Mouse (Mus musculus) lung, embryonic 16.5 days (tissue): ENCODE measurements around the gene Anks1. TPM values are rescaled to one million over a fixed set of nuclear protein-coding genes. Genes with fewer than 3 reads are reported as not detected.

ENCODE experiments used
- ATAC-seq: fragments of 200-750 bp; cut with Nextera tagmentation; 2 replicates; pipeline ENCODE4 v1.8.0; 2017; ENCODE audit warnings: low read depth, mild to moderate bottlenecking, moderate library complexity
- H3K27ac ChIP-seq: fragments of 300-500 bp; sonication (generic); 2 replicates; pipeline ENCODE4 v1.5.1; 2014; ENCODE audit warnings: mild to moderate bottlenecking, control low read depth, low read length
- H3K27me3 ChIP-seq: fragments of 300-500 bp; sonication (generic); 2 replicates; pipeline ENCODE4 v1.6.1; 2014; ENCODE audit warnings: low read depth, low read length, mixed read lengths; ENCODE audit not compliant: control insufficient read depth, insufficient read depth
- H3K36me3 ChIP-seq: fragments of 300-500 bp; sonication (generic); 2 replicates; pipeline ENCODE4 v1.6.1; 2014; ENCODE audit warnings: low read length; ENCODE audit not compliant: control insufficient read depth, insufficient read depth
- H3K4me1 ChIP-seq: fragments of 300-500 bp; sonication (generic); replicated peaks from 2 replicates; pipeline ENCODE4 v1.6.1; 2014; ENCODE audit warnings: low read length, mixed read lengths; ENCODE audit not compliant: control insufficient read depth, insufficient read depth
- H3K4me2 ChIP-seq: fragments of 300-500 bp; sonication (generic); 2 replicates; pipeline ENCODE4 v1.6.1; 2014; ENCODE audit warnings: low read depth, low read length, control low read depth
- H3K4me3 ChIP-seq: fragments of 300-500 bp; sonication (generic); 2 replicates; pipeline ENCODE4 v1.5.1; 2014; ENCODE audit warnings: mild to moderate bottlenecking, low read length, control low read depth
- H3K9ac ChIP-seq: fragments of 300-500 bp; sonication (generic); 2 replicates; pipeline ENCODE4 v1.6.1; 2014; ENCODE audit warnings: low read length, control low read depth
- H3K9me3 ChIP-seq: fragments of 300-500 bp; sonication (generic); 2 replicates; pipeline ENCODE4 v1.6.1; 2016; ENCODE audit warnings: low read length; ENCODE audit not compliant: control insufficient read depth
- WGBS: fragments of 180-500 bp; shearing (Covaris S2); extraction: QIAGEN DNeasy Blood & Tissue Kit; methylation state at CpG from one replicate; pipeline ENCODE4 v1.1.7; 2014; 5-methylcytosine and 5-hydroxymethylcytosine counted together
- polyA plus RNA-seq: library from polyadenylated mRNA; unstranded; fragments of >200 nt; fragmentation: Nextera tagmentation; extraction: Ambion mirVana; gene quantifications from 2 replicates; pipeline ENCODE4 v1.2.1, GENCODE M21; 2015

The Anks1 gene
- polyA plus RNA-seq, 1 experiment from 2014 or later: 18.1 TPM

- H3K27ac ChIP-seq: no peak overlapping the region
- WGBS: 70% methylated on average over 19 of the region's 19 CpGs
- H3K4me1 ChIP-seq: no peaks in the 10 kb centered on the region; the same call in 1 of the 2 replicates
Observed at GRCm38 (mm10) chr17:27886499-27887210, 22.5 kb upstream of the Anks1 start.

GRCm38 (mm10) chr17:27907512-27908205, 1.4 kb upstream of the Anks1 start:
- H3K36me3 ChIP-seq: peaks cover 11% of the 10 kb centered on the region

More at GRCm38 (mm10) chr17:27886499-27887210, 22.5 kb upstream of the Anks1 start:
- ATAC-seq: no peak
- no peak overlapping the region for H3K9ac ChIP-seq
- H3K4me2 ChIP-seq: no peak overlapping the region
- H3K27me3 ChIP-seq: no peaks in the 10 kb centered on the region
- peaks cover 18% of the 10 kb centered on the region for H3K36me3 ChIP-seq
- no peak overlapping the region for H3K4me3 ChIP-seq
- no peaks in the 10 kb centered on the region for H3K9me3 ChIP-seq

GRCm38 (mm10) chr17:27908206-27908887, 759 bp upstream of the Anks1 start:
- peak overlapping the region; percentile 73 for H3K27ac ChIP-seq
- H3K4me2 ChIP-seq: peak overlapping the region; percentile 94
- H3K4me3 ChIP-seq: peak overlapping the region; percentile 90
- H3K4me1 ChIP-seq: peaks cover 22% of the 10 kb centered on the region
- 0 out of 2 replicates have a peak, but pooled peaks have one; percentile 1 for ATAC-seq
- under 1% methylated on average over 12 of the region's 12 CpGs for WGBS
- peaks cover 8% of the 10 kb centered on the region for H3K36me3 ChIP-seq
- peak overlapping the region; percentile 93 for H3K9ac ChIP-seq
- no peaks in the 10 kb centered on the region for H3K27me3 ChIP-seq
- H3K9me3 ChIP-seq: no peaks in the 10 kb centered on the region

More at GRCm38 (mm10) chr17:27907512-27908205, 1.4 kb upstream of the Anks1 start:
- H3K27ac ChIP-seq: peak overlapping the region; percentile 67
- peak overlapping the region; percentile 93 for H3K9ac ChIP-seq
- H3K4me1 ChIP-seq: peaks cover 22% of the 10 kb centered on the region
- ATAC-seq: peak; percentile 59
- peak overlapping the region; percentile 94 for H3K4me2 ChIP-seq
- H3K27me3 ChIP-seq: no peaks in the 10 kb centered on the region
- H3K9me3 ChIP-seq: no peaks in the 10 kb centered on the region
- peak overlapping the region; percentile 90 for H3K4me3 ChIP-seq
- under 1% methylated on average over 45 of the region's 45 CpGs for WGBS

GRCm38 (mm10) chr17:27909622-27910500, 755 bp downstream of the Anks1 start, which contains the start of gene Taf11:
Taf11 (minus strand) TSS chr17:27909844.
- H3K9ac ChIP-seq: peak within 1 kb of the TSS; percentile 86
- peak within 1 kb of the TSS; percentile 90 for H3K4me3 ChIP-seq
- H3K4me1 ChIP-seq: peaks cover 22% of the 10 kb centered on the region
- H3K27me3 ChIP-seq: no peaks in the 10 kb centered on the region
- peak within 1 kb of the TSS; percentile 73 for H3K27ac ChIP-seq
- H3K4me2 ChIP-seq: peak within 1 kb of the TSS; percentile 94
- 1% methylated on average over 53 of the region's 53 CpGs for WGBS
- peaks cover 5% of the 10 kb centered on the region; the same call in 1 of the 2 replicates for H3K36me3 ChIP-seq
- peak; percentile 50 for ATAC-seq
- no peaks in the 10 kb centered on the region for H3K9me3 ChIP-seq

- WGBS: 80% methylated on average over 7 of the region's 7 CpGs
- no peak overlapping the region for H3K4me2 ChIP-seq
Observed at GRCm38 (mm10) chr17:27911371-27911770, 2.3 kb downstream of the Anks1 start.

GRCm38 (mm10) chr17:27914742-27915141, 5.6 kb downstream of the Anks1 start:
- peaks cover 17% of the 10 kb centered on the region for H3K4me1 ChIP-seq
- H3K4me2 ChIP-seq: no peak overlapping the region
- no peaks in the 10 kb centered on the region for H3K27me3 ChIP-seq
- no peak overlapping the region for H3K27ac ChIP-seq
- H3K9me3 ChIP-seq: no peaks in the 10 kb centered on the region
- no peak for ATAC-seq
- 69% methylated on average over 4 of the region's 4 CpGs for WGBS
- no peak overlapping the region for H3K4me3 ChIP-seq
- H3K9ac ChIP-seq: no peak overlapping the region
- H3K36me3 ChIP-seq: 0 out of 2 replicates have a peak, but pooled peaks cover 3% of the 10 kb centered on the region

More at GRCm38 (mm10) chr17:27911371-27911770, 2.3 kb downstream of the Anks1 start:
- peaks cover 18% of the 10 kb centered on the region for H3K4me1 ChIP-seq
- H3K27me3 ChIP-seq: no peaks in the 10 kb centered on the region
- H3K4me3 ChIP-seq: no peak overlapping the region
- no peak overlapping the region for H3K27ac ChIP-seq
- no peaks in the 10 kb centered on the region for H3K9me3 ChIP-seq
- H3K36me3 ChIP-seq: 0 out of 2 replicates have a peak, but pooled peaks cover 3% of the 10 kb centered on the region
- H3K9ac ChIP-seq: no peak overlapping the region
- ATAC-seq: no peak

GRCm38 (mm10) chr17:27916366-27916765, 7.3 kb downstream of the Anks1 start:
- H3K27ac ChIP-seq: peak overlapping the region; percentile 55; the same call in 1 of the 2 replicates
- ATAC-seq: peak; percentile 82
- no peak overlapping the region for H3K9ac ChIP-seq
- no peak overlapping the region for H3K4me2 ChIP-seq
- no peaks in the 10 kb centered on the region for H3K9me3 ChIP-seq
- H3K27me3 ChIP-seq: no peaks in the 10 kb centered on the region
- no peak overlapping the region for H3K4me3 ChIP-seq
- H3K4me1 ChIP-seq: peaks cover 16% of the 10 kb centered on the region
- 0 out of 2 replicates have a peak, but pooled peaks cover 3% of the 10 kb centered on the region for H3K36me3 ChIP-seq
- 62% methylated on average over 4 of the region's 4 CpGs for WGBS

- Histone ChIP-seq H3K27ac (peak overlapping the region; percentile 42; the same call in 1 of the 2 replicates), H3K4me1 (peaks cover 44% of the 10 kb centered on the region), H3K4me3 (no peak overlapping the region), H3K36me3 (no peaks in the 10 kb centered on the region), H3K27me3 (no peaks in the 10 kb centered on the region), H3K9me3 (no peaks in the 10 kb centered on the region), H3K9ac (no peak overlapping the region), H3K4me2 (no peak overlapping the region)
- peak; percentile 56 for ATAC-seq
- 61% methylated on average over 4 of the region's 4 CpGs for WGBS
Observed at GRCm38 (mm10) chr17:27920676-27921075, 11.6 kb downstream of the Anks1 start.
